Mouse (Mus musculus): ENCODE measurements at regions not wholly inside any gene's neighbourhood (a gene's known extent, or its start where the extent isn't known, plus 50 kb on each side); places are given as distances from the start of the nearest gene placed in this dataset.

DNA sequence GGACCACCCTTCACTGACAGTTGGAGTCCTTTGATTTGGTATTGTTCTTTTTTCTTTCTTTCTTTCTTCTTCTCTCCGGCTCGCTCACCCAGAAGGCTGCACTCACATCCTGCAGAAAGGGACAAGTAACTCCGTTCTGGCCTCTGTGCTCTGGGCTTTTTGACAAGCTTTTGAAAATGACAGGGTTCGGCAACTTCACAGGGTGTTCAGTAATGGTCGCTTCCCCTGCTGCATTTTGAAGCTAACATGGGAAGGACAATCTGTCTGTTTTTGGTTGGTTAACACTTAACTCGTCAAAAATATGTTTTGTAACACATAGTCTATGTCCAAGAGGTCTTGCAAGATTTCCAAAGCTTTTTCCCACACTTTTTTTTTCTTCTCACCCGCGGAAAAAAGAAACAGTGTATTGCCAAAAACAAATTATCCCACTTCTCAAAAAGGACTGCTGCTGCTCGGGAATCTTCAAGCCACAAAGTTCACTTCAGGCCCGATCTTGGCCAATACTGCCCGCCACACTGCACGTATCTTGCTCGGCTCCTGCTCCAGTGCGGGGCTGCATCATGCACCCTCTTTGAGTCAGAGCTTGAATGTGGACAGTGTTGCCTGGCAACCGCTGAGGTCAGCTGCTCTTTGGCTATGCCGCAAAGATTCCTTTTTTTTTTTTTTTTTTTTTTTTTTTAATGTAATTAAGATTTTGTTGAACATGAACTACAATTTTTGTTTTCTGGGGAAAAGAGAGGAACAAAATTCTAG is 209.4 kb upstream of the Inhba start:
- ATAC-seq (replicated peaks): peak; percentile 95
- no peaks in the 10 kb centered on the region for H3K36me3 ChIP-seq (replicated peaks)
- no peak overlapping the region for H3K27ac ChIP-seq
- H3K9me3 ChIP-seq: no peaks in the 10 kb centered on the region
- peaks cover 5% of the 10 kb centered on the region; the same call in 1 of the 2 replicates for H3K4me1 ChIP-seq
- WGBS: 37% methylated on average over 16 of the region's 16 CpGs
- H3K4me3 ChIP-seq: no peak overlapping the region
- no peaks in the 10 kb centered on the region for H3K27me3 ChIP-seq (replicated peaks)
- H3K9ac ChIP-seq: no peak overlapping the region
- peak overlapping the region; percentile 29 for H3K4me2 ChIP-seq

DNA sequence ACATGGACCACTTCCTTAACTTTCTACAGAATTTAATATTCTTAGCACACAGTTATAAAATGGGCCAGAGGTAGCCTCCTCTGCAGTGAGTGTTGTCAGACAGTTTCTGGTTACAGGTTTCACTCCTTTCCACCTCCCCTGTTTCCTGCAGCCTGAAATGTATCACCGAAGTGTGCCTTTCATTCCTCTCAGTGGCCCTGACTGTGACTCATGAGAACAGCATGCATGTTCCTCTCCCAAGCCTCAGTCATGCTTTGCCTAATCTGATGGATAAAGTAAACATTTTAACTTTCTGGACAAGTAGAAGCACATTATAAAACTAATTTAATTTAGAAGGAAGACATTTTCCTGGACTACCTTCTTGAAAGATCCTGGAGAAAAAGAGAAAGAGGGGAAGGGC is 207.7 kb upstream of the Inhba start:
- no peak for ATAC-seq (replicated peaks)
- Histone ChIP-seq H3K4me2 (no peak overlapping the region), H3K4me3 (no peak overlapping the region), H3K27me3 (replicated peaks) (no peaks in the 10 kb centered on the region), H3K9me3 (no peaks in the 10 kb centered on the region), H3K9ac (no peak overlapping the region), H3K27ac (no peak overlapping the region), H3K4me1 (peaks cover 5% of the 10 kb centered on the region; the same call in 1 of the 2 replicates), H3K36me3 (replicated peaks) (no peaks in the 10 kb centered on the region)
- whole genome bisulfite sequencing: 73% methylated on average over 1 of the region's 1 CpGs

DNA sequence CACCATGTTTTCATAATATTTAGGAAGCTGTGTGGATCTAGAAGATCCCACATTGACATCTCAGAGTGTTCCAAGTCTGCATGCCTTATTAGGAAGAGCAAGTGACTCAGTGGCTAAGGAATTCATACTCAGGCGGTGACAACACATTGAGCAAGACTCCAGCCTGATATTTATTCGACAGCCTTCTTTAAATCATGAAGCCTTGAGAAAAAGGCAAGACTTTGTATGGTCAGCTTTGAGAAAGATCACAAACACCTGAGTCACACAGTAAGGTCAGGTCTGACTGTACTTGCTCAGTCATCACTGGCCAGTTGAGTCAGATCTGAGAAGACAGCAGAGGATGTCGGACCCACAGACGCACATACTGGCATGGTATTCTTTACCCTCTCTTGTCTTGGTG is 204.7 kb upstream of the Inhba start:
- H3K4me3 ChIP-seq: no peak overlapping the region
- no peaks in the 10 kb centered on the region for H3K27me3 ChIP-seq (replicated peaks)
- H3K36me3 ChIP-seq (replicated peaks): no peaks in the 10 kb centered on the region
- H3K4me1 ChIP-seq: peaks cover 5% of the 10 kb centered on the region; the same call in 1 of the 2 replicates
- no peak overlapping the region for H3K9ac ChIP-seq
- 94% methylated on average over 4 of the region's 4 CpGs for WGBS
- no peak overlapping the region for H3K27ac ChIP-seq
- ATAC-seq (replicated peaks): no peak
- H3K4me2 ChIP-seq: no peak overlapping the region
- no peaks in the 10 kb centered on the region for H3K9me3 ChIP-seq

DNA sequence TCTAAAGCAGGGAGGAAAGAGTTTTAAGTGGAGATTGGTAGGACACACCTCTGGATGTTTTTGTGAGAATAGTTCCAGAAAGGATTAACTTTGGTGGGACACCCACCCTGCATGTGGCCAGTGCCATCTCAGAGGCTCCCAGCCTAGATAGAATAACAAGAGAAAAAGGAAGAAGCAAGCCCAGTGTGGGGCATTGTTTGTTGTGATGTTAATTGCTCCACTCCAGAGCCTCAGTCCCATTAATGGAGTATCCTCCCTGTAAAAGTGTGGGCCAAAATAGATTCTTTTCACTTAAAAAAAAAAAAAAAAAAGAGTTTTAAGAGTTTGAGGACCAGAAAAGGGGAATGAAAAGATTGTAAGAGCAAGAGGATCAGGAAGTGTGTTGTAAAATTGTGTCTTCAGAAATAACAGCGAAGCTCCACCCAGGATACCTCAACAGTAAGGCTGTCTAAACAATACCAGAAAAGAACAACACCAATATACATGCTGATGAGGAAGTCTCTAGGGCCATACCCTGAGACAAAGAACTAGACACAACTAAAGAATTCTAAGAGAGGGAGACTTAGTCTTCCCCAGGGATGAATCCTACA is 189.3 kb upstream of the Inhba start:
- Histone ChIP-seq H3K36me3 (replicated peaks) (no peaks in the 10 kb centered on the region), H3K4me2 (no peak overlapping the region), H3K9me3 (no peaks in the 10 kb centered on the region), H3K27me3 (replicated peaks) (no peaks in the 10 kb centered on the region), H3K9ac (no peak overlapping the region), H3K4me3 (no peak overlapping the region), H3K4me1 (no peaks in the 10 kb centered on the region), H3K27ac (no peak overlapping the region)
- ATAC-seq (replicated peaks): no peak
- WGBS: 42% methylated on average over 1 of the region's 1 CpGs

DNA sequence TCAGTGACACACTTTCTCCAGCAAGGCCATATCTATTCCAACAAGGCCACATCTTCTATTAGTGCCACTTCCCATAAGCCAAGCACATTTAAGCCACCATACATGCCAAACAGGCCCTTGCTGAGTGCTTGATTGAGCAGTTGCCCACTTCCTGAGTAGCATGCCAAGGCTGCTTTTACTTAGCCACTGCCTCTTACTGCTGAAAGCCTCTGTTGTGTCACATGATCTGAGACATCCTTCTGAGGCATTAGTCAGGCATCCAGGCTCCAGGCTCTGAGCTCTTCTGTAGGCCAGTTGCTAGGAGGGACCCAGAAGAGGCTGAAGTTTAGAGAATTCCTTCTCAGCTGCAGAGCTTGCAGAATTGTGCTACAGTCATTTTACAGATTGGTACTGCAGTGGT is 165.8 kb upstream of the Inhba start:
- no peak for ATAC-seq (replicated peaks)
- Histone ChIP-seq H3K9me3 (no peaks in the 10 kb centered on the region), H3K4me2 (no peak overlapping the region)

DNA sequence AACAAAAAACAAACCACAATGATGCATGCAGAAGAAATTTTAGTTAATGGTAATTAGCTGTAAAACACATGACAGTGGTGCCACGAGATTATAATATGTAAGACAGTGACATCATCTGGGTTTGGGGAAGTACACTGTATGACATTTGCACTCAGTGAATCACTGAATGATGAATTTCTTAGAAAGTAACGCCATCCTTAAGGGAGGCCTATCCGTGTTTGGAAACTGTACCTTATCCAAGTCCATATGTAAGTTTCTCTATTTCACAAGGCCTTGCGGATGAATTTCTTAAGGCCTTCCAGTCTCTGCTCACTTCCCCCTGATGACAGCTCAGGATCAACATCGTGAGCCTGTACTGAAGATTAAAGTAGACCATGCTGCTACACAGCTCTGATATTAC is 163.6 kb upstream of the Inhba start:
- no peaks in the 10 kb centered on the region for H3K36me3 ChIP-seq (replicated peaks)
- no peak for ATAC-seq (replicated peaks)
- no peak overlapping the region for H3K4me3 ChIP-seq
- no peak overlapping the region for H3K4me2 ChIP-seq
- H3K9ac ChIP-seq: no peak overlapping the region
- H3K27ac ChIP-seq: no peak overlapping the region
- H3K27me3 ChIP-seq (replicated peaks): no peaks in the 10 kb centered on the region
- no peaks in the 10 kb centered on the region for H3K9me3 ChIP-seq
- H3K4me1 ChIP-seq: no peaks in the 10 kb centered on the region
- 93% methylated on average over 5 of the region's 5 CpGs for WGBS

More for the DNA sequence above, 165.8 kb upstream of the Inhba start:
- H3K9ac ChIP-seq: no peak overlapping the region
- H3K27ac ChIP-seq: no peak overlapping the region
- H3K4me3 ChIP-seq: no peak overlapping the region
- H3K27me3 ChIP-seq (replicated peaks): no peaks in the 10 kb centered on the region
- no peaks in the 10 kb centered on the region for H3K4me1 ChIP-seq
- no peaks in the 10 kb centered on the region for H3K36me3 ChIP-seq (replicated peaks)

DNA sequence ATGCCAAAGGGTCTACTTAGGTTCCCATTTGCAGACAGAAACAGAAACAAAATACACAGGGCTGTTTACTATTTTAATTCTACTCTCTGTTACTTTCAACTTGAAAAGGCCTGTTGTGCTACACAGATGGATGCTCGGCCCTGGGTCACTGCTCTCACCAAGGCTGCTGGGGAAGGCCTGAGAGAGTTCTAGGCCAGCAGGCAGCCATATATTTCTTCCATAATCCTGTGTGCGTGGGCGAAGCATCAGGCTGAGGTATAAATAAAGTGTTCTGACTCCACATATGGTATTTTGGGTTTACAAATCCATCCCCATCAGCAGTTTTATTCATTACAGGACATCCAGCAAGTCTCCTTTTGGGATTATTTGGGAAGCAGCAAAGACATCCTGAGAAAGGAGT is 162.5 kb upstream of the Inhba start:
- H3K4me3 ChIP-seq: no peak overlapping the region
- no peak overlapping the region for H3K27ac ChIP-seq
- H3K4me2 ChIP-seq: no peak overlapping the region
- 70% methylated on average over 3 of the region's 3 CpGs for WGBS
- H3K4me1 ChIP-seq: no peaks in the 10 kb centered on the region
- no peak overlapping the region for H3K9ac ChIP-seq
- no peak for ATAC-seq (replicated peaks)
- no peaks in the 10 kb centered on the region for H3K9me3 ChIP-seq
- no peaks in the 10 kb centered on the region for H3K27me3 ChIP-seq (replicated peaks)
- H3K36me3 ChIP-seq (replicated peaks): no peaks in the 10 kb centered on the region

DNA sequence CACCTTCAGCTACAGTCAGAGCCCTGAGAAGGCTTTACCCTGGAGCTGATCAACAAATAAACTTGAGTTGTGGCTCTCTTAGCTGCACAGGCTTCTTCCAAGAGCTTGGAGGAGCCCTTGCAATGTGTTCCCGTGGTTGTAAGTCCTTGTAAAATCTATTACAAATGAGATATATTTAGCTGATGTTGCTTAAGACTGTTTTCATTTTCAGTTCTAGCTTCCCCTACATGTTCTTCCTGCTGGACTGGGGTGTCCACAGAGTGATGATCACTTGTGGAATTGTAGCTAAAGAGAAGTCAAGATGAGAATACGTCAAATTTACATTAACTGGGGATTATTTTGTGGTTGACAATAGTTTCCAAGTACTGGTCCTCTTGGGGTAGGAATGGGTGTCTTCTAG is 161.3 kb upstream of the Inhba start:
- no peaks in the 10 kb centered on the region for H3K36me3 ChIP-seq (replicated peaks)
- H3K27me3 ChIP-seq (replicated peaks): no peaks in the 10 kb centered on the region
- ATAC-seq (replicated peaks): no peak
- no peak overlapping the region for H3K4me3 ChIP-seq
- no peaks in the 10 kb centered on the region for H3K4me1 ChIP-seq
- no peak overlapping the region for H3K9ac ChIP-seq
- H3K9me3 ChIP-seq: no peaks in the 10 kb centered on the region
- 74% methylated on average over 2 of the region's 2 CpGs for WGBS
- H3K27ac ChIP-seq: no peak overlapping the region
- no peak overlapping the region for H3K4me2 ChIP-seq

DNA sequence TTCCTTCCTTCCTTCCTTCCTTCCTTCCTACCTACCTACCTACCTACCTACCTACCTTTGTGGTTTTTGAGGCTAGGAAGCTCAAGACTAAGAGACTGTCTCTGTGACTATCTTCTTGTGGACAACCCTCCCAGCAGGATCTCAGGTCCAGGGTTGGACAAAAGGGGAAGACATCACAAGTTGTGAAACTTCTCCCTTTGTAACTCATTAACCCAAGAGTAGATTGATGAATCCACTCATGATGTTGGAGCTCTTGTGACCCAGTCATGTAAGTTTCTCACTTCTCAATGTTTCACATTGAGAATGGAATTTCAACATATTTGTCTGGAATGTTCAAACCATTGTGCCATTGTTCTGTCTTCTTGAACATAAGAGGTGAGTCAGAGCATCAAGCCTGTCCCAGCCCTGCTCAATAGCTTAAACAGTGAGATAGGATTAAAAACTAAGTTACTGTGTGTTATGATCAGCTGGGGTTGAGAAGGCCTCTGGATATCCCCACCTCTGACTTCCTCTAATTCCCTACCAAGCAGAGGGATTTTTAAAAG is 158.6 kb upstream of the Inhba start:
- H3K27ac ChIP-seq: no peak overlapping the region
- no peaks in the 10 kb centered on the region for H3K4me1 ChIP-seq
- H3K4me3 ChIP-seq: no peak overlapping the region
- no peaks in the 10 kb centered on the region for H3K9me3 ChIP-seq
- H3K4me2 ChIP-seq: no peak overlapping the region
- H3K9ac ChIP-seq: no peak overlapping the region
- H3K27me3 ChIP-seq (replicated peaks): no peaks in the 10 kb centered on the region
- no peaks in the 10 kb centered on the region for H3K36me3 ChIP-seq (replicated peaks)
- ATAC-seq (replicated peaks): no peak

DNA sequence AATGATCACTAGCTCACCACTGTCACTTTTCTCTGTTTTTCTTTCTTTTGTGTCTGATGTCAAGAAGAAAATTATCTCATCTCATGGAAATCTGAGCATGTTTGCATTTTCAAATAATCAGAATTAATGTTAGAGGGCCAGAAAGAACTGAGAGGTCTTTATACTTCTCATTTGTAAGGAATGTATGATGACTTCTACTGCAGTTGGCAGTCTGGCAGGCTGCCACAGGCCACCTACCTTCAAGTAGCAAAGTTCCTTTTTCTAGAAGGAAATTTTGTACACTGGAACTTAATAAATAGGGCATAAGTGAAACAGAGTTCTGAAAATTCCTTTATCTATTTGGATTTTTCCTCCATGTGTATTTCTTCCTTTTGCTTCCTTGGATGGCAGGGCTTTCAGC is 148.7 kb upstream of the Inhba start:
- Histone ChIP-seq H3K9ac (no peak overlapping the region), H3K4me1 (no peaks in the 10 kb centered on the region), H3K4me2 (no peak overlapping the region), H3K9me3 (no peaks in the 10 kb centered on the region), H3K36me3 (replicated peaks) (no peaks in the 10 kb centered on the region), H3K27ac (no peak overlapping the region), H3K4me3 (no peak overlapping the region), H3K27me3 (replicated peaks) (no peaks in the 10 kb centered on the region)
- ATAC-seq (replicated peaks): no peak

DNA sequence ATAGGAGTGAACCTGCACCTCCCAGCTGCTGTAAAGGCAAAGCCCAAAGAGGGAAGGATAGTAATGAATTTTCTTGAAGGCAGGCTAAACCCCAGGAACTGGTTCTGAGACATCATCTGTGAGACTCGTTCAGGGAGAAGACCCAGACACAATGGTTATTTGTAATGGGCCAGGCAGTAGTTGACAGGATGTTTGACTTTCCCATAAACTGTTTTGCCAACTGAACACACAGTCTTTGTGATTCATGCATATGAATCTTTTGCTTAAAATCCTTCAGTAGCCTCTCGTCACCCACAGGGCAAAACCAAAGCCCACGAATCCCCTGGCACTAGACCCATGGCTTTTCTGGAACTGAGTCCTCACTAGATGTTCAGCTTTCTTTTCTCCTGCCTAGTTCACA is 148.3 kb upstream of the Inhba start:
- Histone ChIP-seq H3K27me3 (replicated peaks) (no peaks in the 10 kb centered on the region), H3K9ac (no peak overlapping the region), H3K4me3 (no peak overlapping the region), H3K4me1 (no peaks in the 10 kb centered on the region), H3K27ac (no peak overlapping the region), H3K36me3 (replicated peaks) (no peaks in the 10 kb centered on the region), H3K9me3 (no peaks in the 10 kb centered on the region), H3K4me2 (no peak overlapping the region)
- no peak for ATAC-seq (replicated peaks)
- WGBS: 82% methylated on average over 3 of the region's 3 CpGs

DNA sequence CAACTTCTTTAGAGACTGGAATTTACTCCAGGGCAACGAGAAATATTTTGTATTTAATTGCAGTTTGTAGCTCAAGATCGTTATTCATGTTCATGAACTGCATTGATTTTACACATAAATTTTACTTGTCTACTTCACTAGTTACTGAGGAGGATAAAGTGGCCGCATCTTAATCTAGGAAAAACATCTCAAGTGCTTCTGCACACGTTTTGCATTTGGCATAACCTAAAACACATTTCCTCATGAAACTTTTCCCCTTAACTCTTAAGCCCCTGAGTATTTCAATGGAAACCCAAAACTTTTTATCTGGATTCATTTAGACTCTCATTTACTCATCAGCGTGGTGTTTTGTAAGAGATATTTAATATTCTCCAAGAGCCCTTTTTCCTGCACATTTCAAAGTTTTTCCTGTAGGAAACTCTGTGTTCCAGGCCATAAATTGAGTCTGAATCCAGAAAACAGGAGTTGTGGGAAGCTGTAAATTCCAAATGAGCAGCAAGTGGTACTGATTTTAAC is 144.5 kb upstream of the Inhba start:
- no peak for ATAC-seq (replicated peaks)
- H3K27me3 ChIP-seq (replicated peaks): no peaks in the 10 kb centered on the region
- H3K27ac ChIP-seq: no peak overlapping the region

DNA sequence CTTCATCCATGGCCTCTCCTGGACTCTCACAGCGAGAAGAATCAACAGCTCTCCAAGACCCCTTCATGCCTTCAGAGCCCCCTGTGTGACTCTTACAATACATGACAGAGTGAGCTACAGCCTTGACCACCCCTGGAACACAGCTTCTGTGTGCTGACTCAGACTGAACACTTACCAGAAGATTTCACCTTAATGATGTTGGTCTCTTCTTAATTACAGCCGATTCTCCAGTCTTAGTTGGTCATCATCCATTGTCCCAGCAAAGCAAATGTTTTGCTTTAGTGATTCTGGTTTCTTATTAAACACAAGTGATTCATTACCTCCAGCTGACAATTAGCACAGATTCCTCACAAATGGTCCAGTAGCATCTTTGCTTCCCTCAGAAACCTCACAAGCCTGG is 134.0 kb upstream of the Inhba start:
- no peak for ATAC-seq (replicated peaks)
- Histone ChIP-seq H3K4me1 (no peaks in the 10 kb centered on the region), H3K27me3 (replicated peaks) (no peaks in the 10 kb centered on the region), H3K4me3 (no peak overlapping the region), H3K27ac (no peak overlapping the region), H3K36me3 (replicated peaks) (no peaks in the 10 kb centered on the region), H3K9ac (no peak overlapping the region), H3K9me3 (no peaks in the 10 kb centered on the region), H3K4me2 (no peak overlapping the region)
- 82% methylated on average over 2 of the region's 2 CpGs for WGBS

More for the DNA sequence above, 144.5 kb upstream of the Inhba start:
- Histone ChIP-seq H3K4me1 (no peaks in the 10 kb centered on the region), H3K4me2 (no peak overlapping the region), H3K9ac (no peak overlapping the region), H3K4me3 (no peak overlapping the region), H3K9me3 (no peaks in the 10 kb centered on the region), H3K36me3 (replicated peaks) (no peaks in the 10 kb centered on the region)
- WGBS: 76% methylated on average over 5 of the region's 5 CpGs
